Mouse (Mus musculus) CH12.LX (cell line): ENCODE results near the gene Clec4a3. TPM values are rescaled to one million over a fixed set of nuclear protein-coding genes. Genes with fewer than 3 reads are reported as not detected.

Experiments
- DNase-seq: peaks from one replicate; pipeline ENCODE4 v3.0.0-alpha.2; 2013; ENCODE audit errors: extremely low read depth
- H3K27ac ChIP-seq: 2 replicates; pipeline ENCODE4 v1.5.1; 2012; ENCODE audit warnings: low read depth, mild to moderate bottlenecking, control low read depth, moderate library complexity; ENCODE audit not compliant: insufficient read depth
- H3K27me3 ChIP-seq: replicated peaks from 2 replicates; pipeline ENCODE3; 2012; ENCODE audit warnings: inconsistent platforms
- H3K36me3 ChIP-seq, 2 experiments: replicated peaks in 1 of 2; 2 replicates each; pipeline versions ENCODE3 to v1.6.1; 2012; ENCODE audit warnings: inconsistent platforms in 1 of 2, low read length in 1 of 2, mild to moderate bottlenecking in 1 of 2, mixed read lengths in 1 of 2, moderate library complexity in 1 of 2; ENCODE audit not compliant: control insufficient read depth in 1 of 2, insufficient read depth in 1 of 2
- H3K4me1 ChIP-seq, 2 experiments: 2 replicates each; pipeline ENCODE4 v1.6.1; 2012; ENCODE audit warnings: inconsistent platforms in 1 of 2, moderate library complexity in 1 of 2; ENCODE audit not compliant: insufficient read depth in 2 of 2, control insufficient read depth in 1 of 2
- H3K4me2 ChIP-seq: 2 replicates; pipeline ENCODE4 v1.6.1; 2012; ENCODE audit warnings: low read depth, mild to moderate bottlenecking, control low read depth; ENCODE audit not compliant: poor library complexity, insufficient read depth, severe bottlenecking
- H3K4me3 ChIP-seq, 3 experiments: fragments of 150-350 bp in 1 of 3; sonication (generic) in 1 of 3; replicated peaks in 1 of 3; 2 replicates each; pipeline versions ENCODE3 to v1.5.1; 2011 to 2012; ENCODE audit warnings: low read depth in 2 of 3, low read length in 2 of 3, mild to moderate bottlenecking in 2 of 3, moderate library complexity in 2 of 3, control low read depth in 1 of 3, improper control_type of control experiment in 1 of 3, inconsistent platforms in 1 of 3, mixed read lengths in 1 of 3; ENCODE audit not compliant: poor library complexity in 1 of 3
- H3K79me2 ChIP-seq: replicated peaks from 2 replicates; pipeline ENCODE4 v1.6.1; 2012; ENCODE audit warnings: mild to moderate bottlenecking, moderate library complexity; ENCODE audit not compliant: control insufficient read depth, poor library complexity, insufficient read depth, severe bottlenecking; ENCODE audit errors: extremely low read depth
- H3K9ac ChIP-seq: 2 replicates; pipeline ENCODE4 v1.6.1; 2012; ENCODE audit warnings: low read depth, mild to moderate bottlenecking, control low read depth, moderate library complexity; ENCODE audit not compliant: insufficient read depth
- H3K9me3 ChIP-seq: replicated peaks from 2 replicates; pipeline ENCODE3; 2012; ENCODE audit warnings: low read length, inconsistent platforms, mixed read lengths
- BHLHE40 ChIP-seq: IDR thresholded peaks from 2 replicates; pipeline ENCODE4 v1.6.1; 2011; ENCODE audit warnings: mild to moderate bottlenecking, low read depth, low read length, improper control_type of control experiment
- CHD2 ChIP-seq: IDR thresholded peaks from 2 replicates; pipeline ENCODE4 v1.6.1; 2011; ENCODE audit warnings: low read length, improper control_type of control experiment
- CTCF ChIP-seq, 2 experiments: IDR thresholded peaks in 1 of 2; conservative IDR thresholded peaks in 1 of 2; 2 replicates each; pipeline ENCODE4 v1.5.1; 2011 to 2012; ENCODE audit warnings: low read depth in 2 of 2, low read length in 2 of 2, improper control_type of control experiment in 1 of 2, inconsistent platforms in 1 of 2, mild to moderate bottlenecking in 1 of 2, moderate library complexity in 1 of 2
- ELF1 ChIP-seq: IDR thresholded peaks from 2 replicates; pipeline ENCODE4 v1.6.1; 2014; ENCODE audit warnings: low read depth, mild to moderate bottlenecking, inconsistent platforms, low read length, improper control_type of control experiment
- EP300 ChIP-seq: IDR thresholded peaks from 2 replicates; pipeline ENCODE4 v1.6.1; 2011; ENCODE audit warnings: low read length, improper control_type of control experiment
- ETS1 ChIP-seq: conservative IDR thresholded peaks from 2 replicates; pipeline ENCODE4 v1.6.1; 2012; ENCODE audit warnings: low read depth, mild to moderate bottlenecking, inconsistent platforms, low read length, improper control_type of control experiment, moderate library complexity
- GABPA ChIP-seq: IDR thresholded peaks from 2 replicates; pipeline ENCODE4 v1.6.1; 2012; ENCODE audit warnings: low read depth, low read length, improper control_type of control experiment, inconsistent platforms; ENCODE audit not compliant: insufficient replicate concordance
- IRF4 ChIP-seq: IDR thresholded peaks from 2 replicates; pipeline ENCODE4 v1.6.1; 2014; ENCODE audit warnings: low read depth, mild to moderate bottlenecking, inconsistent platforms, low read length, improper control_type of control experiment
- KAT2A ChIP-seq: IDR thresholded peaks from 2 replicates; pipeline ENCODE4 v1.6.1; 2012; ENCODE audit warnings: low read length, improper control_type of control experiment, inconsistent platforms; ENCODE audit not compliant: insufficient replicate concordance
- MAX ChIP-seq: IDR thresholded peaks from 2 replicates; pipeline ENCODE4 v1.6.1; 2011; ENCODE audit warnings: low read length, improper control_type of control experiment
- MEF2A ChIP-seq: IDR thresholded peaks from 2 replicates; pipeline ENCODE4 v1.6.1; 2014; ENCODE audit warnings: low read depth, mild to moderate bottlenecking, inconsistent platforms, low read length, improper control_type of control experiment, borderline replicate concordance
- MXI1 ChIP-seq: IDR thresholded peaks from 2 replicates; pipeline ENCODE4 v1.6.1; 2011; ENCODE audit warnings: mild to moderate bottlenecking, low read depth, low read length, improper control_type of control experiment
- MYC ChIP-seq: IDR thresholded peaks from 2 replicates; pipeline ENCODE4 v1.6.1; 2011; ENCODE audit warnings: low read depth, mild to moderate bottlenecking, improper control_type of control experiment, low read length
- NELFE ChIP-seq: IDR thresholded peaks from 2 replicates; pipeline ENCODE4 v1.6.1; 2011; ENCODE audit warnings: low read depth, low read length, improper control_type of control experiment
- POLR2A ChIP-seq: IDR thresholded peaks from 2 replicates; pipeline ENCODE4 v1.6.1; 2011; ENCODE audit warnings: low read depth, mild to moderate bottlenecking, improper control_type of control experiment, low read length
- POLR2AphosphoS2 ChIP-seq: IDR thresholded peaks from 2 replicates; pipeline ENCODE4 v1.6.1; 2011; ENCODE audit warnings: low read depth, low read length, improper control_type of control experiment
- RAD21 ChIP-seq: IDR thresholded peaks from 2 replicates; pipeline ENCODE4 v1.6.1; 2011; ENCODE audit warnings: low read depth, mild to moderate bottlenecking, low read length, improper control_type of control experiment, moderate library complexity
- RCOR1 ChIP-seq: conservative IDR thresholded peaks from 2 replicates; pipeline ENCODE4 v1.6.1; 2012; ENCODE audit warnings: low read depth, mild to moderate bottlenecking, inconsistent platforms, low read length, improper control_type of control experiment
- SIN3A ChIP-seq: IDR thresholded peaks from 2 replicates; pipeline ENCODE4 v1.6.1; 2012; ENCODE audit warnings: low read length, improper control_type of control experiment, inconsistent platforms
- SMC3 ChIP-seq: IDR thresholded peaks from 2 replicates; pipeline ENCODE4 v1.6.1; 2011; ENCODE audit warnings: low read depth, low read length, improper control_type of control experiment
- TCF12 ChIP-seq: IDR thresholded peaks from 2 replicates; pipeline ENCODE4 v1.6.1; 2014; ENCODE audit warnings: low read depth, mild to moderate bottlenecking, inconsistent platforms, low read length, improper control_type of control experiment
- UBTF ChIP-seq: IDR thresholded peaks from 2 replicates; pipeline ENCODE4 v1.6.1; 2012; ENCODE audit warnings: low read depth, mild to moderate bottlenecking, inconsistent platforms, low read length, improper control_type of control experiment, moderate library complexity
- USF1 ChIP-seq: IDR thresholded peaks from 2 replicates; pipeline ENCODE4 v1.6.1; 2014; ENCODE audit warnings: low read depth, mild to moderate bottlenecking, inconsistent platforms, low read length, improper control_type of control experiment
- USF2 ChIP-seq: conservative IDR thresholded peaks from 2 replicates; pipeline ENCODE4 v1.6.1; 2011; ENCODE audit warnings: low read depth, low read length, improper control_type of control experiment
- ZNF384 ChIP-seq: IDR thresholded peaks from 2 replicates; pipeline ENCODE4 v1.6.1; 2012; ENCODE audit warnings: low read depth, low read length, improper control_type of control experiment, inconsistent platforms
- dilution Hi-C: fragments of 300-500 bp; cut with MboI; formaldehyde crosslinking; loops from 2 replicates; pipeline ENCODE4 v1.14.3; 2020; ENCODE audit warnings: low sequenced_read_pairs; ENCODE audit not compliant: extremely low pct_unique_long_range_greater_than_20kb, extremely low pct_ligation_motif_present
- in situ Hi-C: fragments of 300-500 bp; cut with MboI; formaldehyde crosslinking; loops from 3 replicates; pipeline ENCODE4 v1.14.3; 2019; ENCODE audit warnings: low sequenced_read_pairs, low pct_ligation_motif_present, low pct_unique_long_range_greater_than_20kb, mixed read lengths
- polyA plus RNA-seq: library from polyadenylated mRNA; unstranded; fragments of >175 nt; gene quantifications from 2 replicates; pipeline ENCODE4 v1.2.1, GENCODE M21; 2012; ENCODE audit warnings: low read depth; ENCODE audit not compliant: insufficient read length
- total RNA-seq, 2 experiments: library from RNA; depleted of rRNA; stranded (reverse); fragments of 300-350 nt in 1 of 2; fragments of >200 nt in 1 of 2; gene quantifications; 2 replicates each; pipeline ENCODE4 v1.2.3; 2012 to 2014

Gene Clec4a3
- total and polyA plus RNA-seq, 3 experiments = not detected

GRCm38 (mm10) chr6:122946760-122947159, 5.6 kb upstream of the Clec4a3 start:
- Histone ChIP-seq H3K27ac (no peak overlapping the region), H3K9me3 (no peaks in the 10 kb centered on the region), H3K36me3 (no peaks in the 10 kb centered on the region), H3K79me2 (no peaks in the 10 kb centered on the region), H3K4me3 (no peak overlapping the region), H3K27me3 (no peaks in the 10 kb centered on the region), H3K4me1 (peaks cover 0 to 4% of the 10 kb centered on the region in 2 experiments; a peak in 2 of 4 replicates), H3K4me2 (no peak overlapping the region), H3K9ac (no peak overlapping the region)
- dilution Hi-C loops (no loop called here), in situ Hi-C loops (no loop called here)
- no peak for DNase-seq
- TF ChIP-seq MEF2A (no peak), USF2 (no peak), EP300 (no peak)

DNA sequence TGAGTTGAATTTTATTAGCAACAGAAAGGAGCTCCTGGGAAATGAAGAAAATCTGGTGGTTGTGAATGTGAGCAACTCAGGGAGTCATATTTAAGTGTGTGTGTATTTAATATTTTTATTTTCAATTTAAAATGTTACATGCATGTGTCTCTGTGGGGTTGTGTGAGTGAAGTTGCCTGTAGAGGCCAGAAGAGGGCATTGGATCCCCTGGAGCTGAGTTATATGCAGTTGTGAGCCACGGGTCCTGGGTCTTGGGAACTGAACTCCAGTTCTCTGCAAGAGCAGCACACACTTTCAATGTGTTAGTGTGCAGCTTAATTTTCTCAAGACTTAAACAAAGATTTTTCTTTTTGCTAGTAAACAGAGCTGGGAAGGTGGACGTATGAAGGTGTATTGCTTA, 12.2 kb downstream of the Clec4a3 start:
- Histone ChIP-seq H3K9ac (no peak overlapping the region), H3K79me2 (no peaks in the 10 kb centered on the region), H3K4me1 (no peaks in the 10 kb centered on the region), H3K36me3 (no peaks in the 10 kb centered on the region), H3K9me3 (no peaks in the 10 kb centered on the region), H3K27ac (no peak overlapping the region), H3K27me3 (no peaks in the 10 kb centered on the region), H3K4me3 (no peak overlapping the region), H3K4me2 (no peak overlapping the region)
- no peak for TF ChIP-seq CHD2
- no peak for TF ChIP-seq MAX
- TF ChIP-seq POLR2AphosphoS2 = no peak
- TF ChIP-seq TCF12 = no peak
- peak in 1 of 2 experiments; percentile 52; a peak in 2 of 4 replicates for TF ChIP-seq CTCF (conservative IDR thresholded peaks at IDR 0.05 in 1 of 2, IDR thresholded peaks at IDR 0.05 in 1 of 2; ENCODE audit: low read depth in 2 of 2, low read length in 2 of 2)
- no peak for TF ChIP-seq GABPA
- no peak for TF ChIP-seq IRF4
- peak; percentile 51 for TF ChIP-seq SMC3
- TF ChIP-seq ETS1 = no peak
- TF ChIP-seq ELF1 = no peak
- TF ChIP-seq RAD21 = peak; percentile 38
- no peak for TF ChIP-seq MEF2A
- TF ChIP-seq MXI1 = no peak
- no peak for TF ChIP-seq KAT2A
- TF ChIP-seq RCOR1 = no peak
- no peak for TF ChIP-seq NELFE
- TF ChIP-seq ZNF384 = no peak
- no peak for TF ChIP-seq MYC
- no peak for TF ChIP-seq BHLHE40
- TF ChIP-seq POLR2A = no peak
- TF ChIP-seq UBTF = no peak
- no peak for TF ChIP-seq USF1
- no peak for TF ChIP-seq SIN3A
- dilution Hi-C loops (no loop called here), in situ Hi-C loops (no loop called here)
- peak; percentile 11 for DNase-seq
